Mouse (Mus musculus): ENCODE measurements around the gene Ap4e1. TPM values are rescaled to one million over a fixed set of nuclear protein-coding genes. Genes with fewer than 3 reads are reported as not detected.
"Not testable (repeated sequence)": the region's sequence is repeated elsewhere in the genome, so short reads cannot be mapped to it uniquely, and the experiment has no call there.

Ap4e1 gene
- polyA plus RNA-seq, 1 experiment from 2014 or later: 11.3 TPM

GRCm38 (mm10) chr2:127079066-127079465, 70.5 kb downstream of the Ap4e1 start:
- 38% methylated on average over 2 of the region's 2 CpGs for WGBS
- H3K27me3 ChIP-seq; H3K36me3 ChIP-seq; H3K9me3 ChIP-seq; ATAC-seq (ENCODE audit: insufficient number of reproducible peaks, insufficient read depth, low FRiP score, low TSS enrichment, low read depth); H3K4me1 ChIP-seq; H3K4me3 ChIP-seq; H3K27ac ChIP-seq; H3K4me2 ChIP-seq; H3K9ac ChIP-seq: not testable (repeated sequence)

DNA sequence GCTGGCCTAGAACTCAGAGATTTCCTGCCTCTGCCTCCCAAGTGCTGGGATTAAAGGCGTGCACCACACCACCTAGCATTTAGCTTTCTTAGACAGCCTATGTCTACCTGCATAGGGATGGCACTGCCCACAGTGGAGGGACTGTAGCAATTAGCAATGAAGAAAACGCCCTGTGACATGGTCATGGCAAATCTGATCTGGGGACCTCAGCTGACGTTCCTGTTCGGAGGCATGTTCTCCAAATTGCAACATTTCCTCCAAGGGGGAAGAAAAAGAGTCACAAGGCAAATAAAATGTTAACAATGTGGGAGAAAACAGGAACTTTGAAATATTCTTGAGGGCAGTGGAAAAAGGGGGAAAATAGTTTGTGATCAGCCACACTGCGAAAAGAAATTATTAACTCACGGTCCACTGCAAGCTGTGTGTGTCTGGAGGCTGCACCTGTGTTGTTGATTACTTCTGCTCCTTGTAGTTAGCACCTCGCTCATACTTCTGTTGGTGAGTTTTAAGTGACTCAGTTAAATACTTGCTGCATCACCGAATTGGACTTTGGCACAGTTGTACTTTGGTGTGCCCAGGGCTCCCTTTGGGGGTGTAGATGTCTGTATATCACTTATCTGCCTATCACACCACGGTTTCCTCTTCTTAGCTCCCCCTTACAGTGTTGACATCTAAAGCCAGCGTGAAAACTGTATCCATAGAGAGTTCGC, 71.5 kb downstream of the Ap4e1 start:
- peaks cover 10% of the 10 kb centered on the region for H3K36me3 ChIP-seq
- no peaks in the 10 kb centered on the region for H3K4me1 ChIP-seq
- no peak overlapping the region for H3K27ac ChIP-seq
- no peak overlapping the region for H3K9ac ChIP-seq
- WGBS: 88% methylated on average over 11 of the region's 11 CpGs
- H3K27me3 ChIP-seq: no peaks in the 10 kb centered on the region
- H3K4me3 ChIP-seq: no peak overlapping the region
- no peaks in the 10 kb centered on the region for H3K9me3 ChIP-seq
- H3K4me2 ChIP-seq: no peak overlapping the region
- ATAC-seq (ENCODE audit: insufficient number of reproducible peaks, insufficient read depth, low FRiP score, low TSS enrichment, low read depth): no peak

GRCm38 (mm10) chr2:127080591-127081218, 72.2 kb downstream of the Ap4e1 start:
- no peak overlapping the region for H3K4me3 ChIP-seq
- H3K4me2 ChIP-seq: no peak overlapping the region
- H3K27me3 ChIP-seq: no peaks in the 10 kb centered on the region
- WGBS: 87% methylated on average over 11 of the region's 11 CpGs
- peaks cover 10% of the 10 kb centered on the region for H3K36me3 ChIP-seq
- H3K9ac ChIP-seq: no peak overlapping the region
- H3K4me1 ChIP-seq: no peaks in the 10 kb centered on the region
- no peak for ATAC-seq (ENCODE audit: insufficient number of reproducible peaks, insufficient read depth, low FRiP score, low TSS enrichment, low read depth)
- no peaks in the 10 kb centered on the region for H3K9me3 ChIP-seq
- H3K27ac ChIP-seq: no peak overlapping the region

DNA sequence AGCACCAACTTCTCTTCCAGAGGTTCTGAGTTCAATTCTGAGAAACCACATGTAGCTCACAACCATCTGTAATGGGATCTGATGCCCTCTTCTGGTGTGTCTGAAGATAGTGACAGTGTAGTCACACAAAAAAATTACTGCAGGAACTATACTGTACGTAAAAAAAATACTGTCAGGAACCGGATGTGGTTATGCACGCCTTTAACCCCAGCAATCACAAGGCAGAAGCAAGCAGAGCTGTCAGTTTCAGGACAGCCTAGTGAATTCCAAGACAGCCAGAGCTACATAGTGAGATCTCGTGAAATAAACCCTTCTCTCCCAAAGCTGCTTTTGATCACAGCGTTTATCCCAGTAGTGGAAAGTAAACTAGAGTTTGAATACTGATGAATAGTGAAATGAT, 77.7 kb downstream of the Ap4e1 start:
- H3K4me2 ChIP-seq: no peak overlapping the region
- H3K27me3 ChIP-seq: no peaks in the 10 kb centered on the region
- H3K9me3 ChIP-seq: no peaks in the 10 kb centered on the region
- ATAC-seq (ENCODE audit: insufficient number of reproducible peaks, insufficient read depth, low FRiP score, low TSS enrichment, low read depth): no peak
- peaks cover 9% of the 10 kb centered on the region for H3K36me3 ChIP-seq
- no peak overlapping the region for H3K27ac ChIP-seq
- 89% methylated on average over 5 of the region's 5 CpGs for WGBS
- H3K9ac ChIP-seq: no peak overlapping the region
- no peaks in the 10 kb centered on the region for H3K4me1 ChIP-seq
- no peak overlapping the region for H3K4me3 ChIP-seq

DNA sequence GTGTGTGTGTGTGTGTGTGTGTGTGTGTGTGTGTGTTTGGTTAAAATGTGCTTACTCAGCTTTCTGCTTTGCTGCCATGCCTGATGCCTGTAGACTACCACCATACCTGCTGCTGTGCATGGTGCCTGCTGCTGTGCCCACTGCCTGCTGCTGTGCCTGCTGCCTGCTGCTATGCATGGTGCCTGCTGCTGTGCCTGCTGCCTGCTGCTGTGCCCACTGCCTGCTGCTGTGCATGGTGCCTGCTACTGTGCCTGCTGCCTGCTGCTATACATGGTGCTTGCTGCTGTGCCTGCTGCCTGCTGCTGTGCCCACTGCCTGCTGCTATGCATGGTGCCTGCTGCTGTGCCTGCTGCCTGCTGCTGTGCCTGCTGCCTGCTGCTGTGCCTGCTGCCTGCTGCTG, 81.6 kb downstream of the Ap4e1 start:
- H3K36me3 ChIP-seq; H3K9me3 ChIP-seq; H3K4me2 ChIP-seq; ATAC-seq (ENCODE audit: insufficient number of reproducible peaks, insufficient read depth, low FRiP score, low TSS enrichment, low read depth); H3K4me1 ChIP-seq; H3K27ac ChIP-seq; H3K27me3 ChIP-seq; H3K9ac ChIP-seq; H3K4me3 ChIP-seq: not testable (repeated sequence)

GRCm38 (mm10) chr2:127092000-127092399, 83.5 kb downstream of the Ap4e1 start:
- Histone ChIP-seq H3K4me1 (no peaks in the 10 kb centered on the region), H3K9ac (no peak overlapping the region), H3K4me3 (no peak overlapping the region), H3K27me3 (no peaks in the 10 kb centered on the region), H3K27ac (no peak overlapping the region), H3K4me2 (no peak overlapping the region), H3K9me3 (no peaks in the 10 kb centered on the region), H3K36me3 (peaks cover 7% of the 10 kb centered on the region)
- ATAC-seq (ENCODE audit: insufficient number of reproducible peaks, insufficient read depth, low FRiP score, low TSS enrichment, low read depth): no peak
- 75% methylated on average over 8 of the region's 8 CpGs for WGBS

- Histone ChIP-seq H3K36me3 (peaks cover 90% of the 10 kb centered on the region), H3K27me3 (no peaks in the 10 kb centered on the region), H3K4me1 (no peaks in the 10 kb centered on the region), H3K4me3 (no peak overlapping the region), H3K27ac (no peak overlapping the region), H3K9ac (no peak overlapping the region), H3K4me2 (no peak overlapping the region), H3K9me3 (no peaks in the 10 kb centered on the region)
- ATAC-seq (ENCODE audit: insufficient number of reproducible peaks, insufficient read depth, low FRiP score, low TSS enrichment, low read depth): no peak
- WGBS: 93% methylated on average over 4 of the region's 4 CpGs
Measured at GRCm38 (mm10) chr2:127108986-127109385, 100.5 kb downstream of the Ap4e1 start.

Small RNA genes within 50 kb of the gene (microRNA-seq; reads per million reads assigned to microRNA genes)
- gene Gm24081: not detected

Other genes starting within 250 kb of the Ap4e1 start
- 2.8 TPM in 2 replicates for gene Usp50, start 225.2 kb upstream of the Ap4e1 start, polyA plus RNA-seq (2015; fragmentation: Nextera tagmentation; extraction: Ambion mirVana)
- gene Trpm7, start 132.5 kb upstream of the Ap4e1 start, polyA plus RNA-seq (2015; fragmentation: Nextera tagmentation; extraction: Ambion mirVana): 64.0 and 65.6 TPM in 2 replicates
- gene Sppl2a, start 75.5 kb upstream of the Ap4e1 start, polyA plus RNA-seq (2015; fragmentation: Nextera tagmentation; extraction: Ambion mirVana): 56.1 and 59.3 TPM in 2 replicates
- gene Blvra, start 61.9 kb downstream of the Ap4e1 start, polyA plus RNA-seq (2015; fragmentation: Nextera tagmentation; extraction: Ambion mirVana): 55.4 and 63.4 TPM in 2 replicates
- 80.3 and 81.6 TPM in 2 replicates for gene Ncaph, start 125.2 kb downstream of the Ap4e1 start, polyA plus RNA-seq (2015; fragmentation: Nextera tagmentation; extraction: Ambion mirVana)
- gene Itpripl1, start 134.7 kb downstream of the Ap4e1 start, polyA plus RNA-seq (2015; fragmentation: Nextera tagmentation; extraction: Ambion mirVana): 27.1 and 32.0 TPM in 2 replicates
- gene 1810024B03Rik, start 199.6 kb downstream of the Ap4e1 start, polyA plus RNA-seq (2015; fragmentation: Nextera tagmentation; extraction: Ambion mirVana): 2.3 and 2.9 TPM in 2 replicates
- 64.0 and 66.7 TPM in 2 replicates for gene Snrnp200, start 199.7 kb downstream of the Ap4e1 start, polyA plus RNA-seq (2015; fragmentation: Nextera tagmentation; extraction: Ambion mirVana)
- 52.5 and 63.1 TPM in 2 replicates for gene Ciao1, start 239.1 kb downstream of the Ap4e1 start, polyA plus RNA-seq (2015; fragmentation: Nextera tagmentation; extraction: Ambion mirVana)
- 26.8 and 29.4 TPM in 2 replicates for gene Tmem127, start 239.2 kb downstream of the Ap4e1 start, polyA plus RNA-seq (2015; fragmentation: Nextera tagmentation; extraction: Ambion mirVana)

Data from embryonic facial prominence, embryonic 13.5 days (tissue).